Mouse (Mus musculus): ENCODE measurements around the gene Frmpd3. TPM values are rescaled to one million over a fixed set of nuclear protein-coding genes. Genes with fewer than 3 reads are reported as not detected.
A peak's percentile ranks its signal among the peaks of the same experiment; 100 is the strongest.
"Not testable (repeated sequence)": the region's sequence is repeated elsewhere in the genome, so short reads cannot be mapped to it uniquely, and the experiment has no call there.

The Frmpd3 gene
- total RNA-seq (2021) = under 1 TPM in 1 of 2 experiments, not detected in 1; 0.03 TPM
- long read RNA-seq, experiment 1 = 0 reads
- long read RNA-seq, experiment 2 = 0 reads

- DNase-seq (ENCODE audit: low spot score in 2 of 2) = no peak
Measured at GRCm38 (mm10) chrX:140341656-140342392, at the start of gene Frmpd3. Gene Frmpd3, plus strand, starts transcription at chrX:140342263.

GRCm38 (mm10) chrX:140303731-140304130 lies 38.3 kb upstream of the Frmpd3 start:
- DNase-seq (ENCODE audit: low spot score in 2 of 2) = no peak

- DNase-seq (ENCODE audit: low spot score in 2 of 2) = no peak
Measured at GRCm38 (mm10) chrX:140305652-140306051, 36.4 kb upstream of the Frmpd3 start.

GRCm38 (mm10) chrX:140317931-140318330 lies 24.1 kb upstream of the Frmpd3 start:
- DNase-seq (ENCODE audit: low spot score in 2 of 2) = no peak

- no peak for DNase-seq (ENCODE audit: low spot score in 2 of 2)
Measured at GRCm38 (mm10) chrX:140319131-140319530, 22.9 kb upstream of the Frmpd3 start.

- not testable (repeated sequence) for DNase-seq (ENCODE audit: low spot score in 2 of 2)
Measured at GRCm38 (mm10) chrX:140320671-140321070, 21.4 kb upstream of the Frmpd3 start.

GRCm38 (mm10) chrX:140342393-140343163 lies 515 bp downstream of the Frmpd3 start:
- DNase-seq (ENCODE audit: low spot score in 2 of 2) = no peak

- no peak for DNase-seq (ENCODE audit: low spot score in 2 of 2)
Measured at GRCm38 (mm10) chrX:140375628-140376027, 33.6 kb downstream of the Frmpd3 start.

GRCm38 (mm10) chrX:140399986-140400385 lies 57.9 kb downstream of the Frmpd3 start:
- no peak for DNase-seq (ENCODE audit: low spot score in 2 of 2)

- DNase-seq (ENCODE audit: low spot score in 2 of 2) = peak in 1 of 2 experiments; percentile 20
Measured at GRCm38 (mm10) chrX:140402904-140403303, 60.8 kb downstream of the Frmpd3 start.

GRCm38 (mm10) chrX:140406079-140406478 lies 64.0 kb downstream of the Frmpd3 start:
- no peak for DNase-seq (ENCODE audit: low spot score in 2 of 2)

GRCm38 (mm10) chrX:140406501-140406900 lies 64.4 kb downstream of the Frmpd3 start:
- no peak for DNase-seq (ENCODE audit: low spot score in 2 of 2)

GRCm38 (mm10) chrX:140407593-140407992 lies 65.5 kb downstream of the Frmpd3 start:
- DNase-seq (ENCODE audit: low spot score in 2 of 2) = no peak

GRCm38 (mm10) chrX:140418467-140418866 lies 76.4 kb downstream of the Frmpd3 start:
- DNase-seq (ENCODE audit: low spot score in 2 of 2) = no peak

- no peak for DNase-seq (ENCODE audit: low spot score in 2 of 2)
Measured at GRCm38 (mm10) chrX:140427124-140427523, 85.1 kb downstream of the Frmpd3 start.

GRCm38 (mm10) chrX:140428252-140428651 lies 86.2 kb downstream of the Frmpd3 start:
- DNase-seq (ENCODE audit: low spot score in 2 of 2) = no peak

GRCm38 (mm10) chrX:140429985-140430384 lies 87.9 kb downstream of the Frmpd3 start:
- DNase-seq (ENCODE audit: low spot score in 2 of 2) = no peak

GRCm38 (mm10) chrX:140430506-140430905 lies 88.4 kb downstream of the Frmpd3 start:
- DNase-seq (ENCODE audit: low spot score in 2 of 2) = no peak

GRCm38 (mm10) chrX:140431981-140432380 lies 89.9 kb downstream of the Frmpd3 start:
- DNase-seq (ENCODE audit: low spot score in 2 of 2) = no peak

GRCm38 (mm10) chrX:140432786-140433185 lies 90.7 kb downstream of the Frmpd3 start:
- no peak for DNase-seq (ENCODE audit: low spot score in 2 of 2)

GRCm38 (mm10) chrX:140437906-140438305 lies 95.8 kb downstream of the Frmpd3 start:
- DNase-seq (ENCODE audit: low spot score in 2 of 2) = no peak

GRCm38 (mm10) chrX:140445551-140445950 lies 103.5 kb downstream of the Frmpd3 start:
- no peak for DNase-seq (ENCODE audit: low spot score in 2 of 2)
